Mouse (Mus musculus) forebrain, embryonic 10.5 days (tissue): ENCODE results near the gene Cyfip2. TPM values are rescaled to one million over a fixed set of nuclear protein-coding genes. Genes with fewer than 3 reads are reported as not detected.

Source experiments
- DNase-seq: peaks from one replicate; pipeline ENCODE4 v3.0.0-alpha.2; 2017; ENCODE audit warnings: low spot score; ENCODE audit errors: extremely low spot score
- H3K27ac ChIP-seq: fragments of 300-500 bp; sonication (generic); 2 replicates; pipeline ENCODE4 v1.5.1; 2016; ENCODE audit warnings: mild to moderate bottlenecking
- H3K27me3 ChIP-seq: fragments of 300-500 bp; sonication (generic); 2 replicates; pipeline ENCODE4 v1.6.1; 2016; ENCODE audit warnings: mild to moderate bottlenecking; ENCODE audit not compliant: poor library complexity, severe bottlenecking
- H3K36me3 ChIP-seq: fragments of 300-500 bp; sonication (generic); replicated peaks from 2 replicates; pipeline ENCODE4 v1.6.1; 2016; ENCODE audit warnings: mild to moderate bottlenecking, moderate library complexity
- H3K4me1 ChIP-seq: fragments of 300-500 bp; sonication (generic); 2 replicates; pipeline ENCODE4 v1.6.1; 2016
- H3K4me3 ChIP-seq: fragments of 300-500 bp; sonication (generic); 2 replicates; pipeline ENCODE4 v1.5.1; 2016; ENCODE audit warnings: mild to moderate bottlenecking, moderate library complexity
- H3K9me3 ChIP-seq: fragments of 300-500 bp; sonication (generic); 2 replicates; pipeline ENCODE4 v1.6.1; 2016; ENCODE audit warnings: mild to moderate bottlenecking, moderate library complexity
- WGBS: fragments of 180-500 bp; shearing (Covaris S2); methylation state at CpG from one replicate; pipeline ENCODE4 v1.1.7; 2016; 5-methylcytosine and 5-hydroxymethylcytosine counted together
- polyA plus RNA-seq: library from polyadenylated mRNA; unstranded; fragments of >200 nt; fragmentation: Nextera tagmentation; extraction: Ambion mirVana; gene quantifications from 2 replicates; pipeline ENCODE4 v1.2.1, GENCODE M21; 2016

Cyfip2 gene
- polyA plus RNA-seq, 1 experiment from 2014 or later = 25.0 TPM

- DNase-seq = no peak
- 84% methylated on average over 9 of the region's 9 CpGs for WGBS
Observed at GRCm38 (mm10) chr11:46304864-46305710, 7.6 kb downstream of the Cyfip2 start.

GRCm38 (mm10) chr11:46304093-46304492 is 8.6 kb downstream of the Cyfip2 start:
- Histone ChIP-seq H3K4me1 (peaks cover 13% of the 10 kb centered on the region), H3K4me3 (no peak overlapping the region), H3K36me3 (peaks cover 3% of the 10 kb centered on the region; the same call in 1 of the 2 replicates), H3K9me3 (no peaks in the 10 kb centered on the region), H3K27ac (no peak overlapping the region), H3K27me3 (no peaks in the 10 kb centered on the region)
- WGBS = 87% methylated on average over 10 of the region's 10 CpGs
- no peak for DNase-seq

More at GRCm38 (mm10) chr11:46304864-46305710, 7.6 kb downstream of the Cyfip2 start:
- no peak overlapping the region for H3K4me3 ChIP-seq
- H3K27ac ChIP-seq = no peak overlapping the region
- no peaks in the 10 kb centered on the region for H3K9me3 ChIP-seq
- peaks cover 3% of the 10 kb centered on the region; the same call in 1 of the 2 replicates for H3K36me3 ChIP-seq
- no peaks in the 10 kb centered on the region for H3K27me3 ChIP-seq
- H3K4me1 ChIP-seq = peaks cover 23% of the 10 kb centered on the region

- H3K27ac ChIP-seq = no peak overlapping the region
- peaks cover 7% of the 10 kb centered on the region; the same call in 1 of the 2 replicates for H3K4me1 ChIP-seq
- H3K9me3 ChIP-seq = no peaks in the 10 kb centered on the region
- H3K36me3 ChIP-seq = no peaks in the 10 kb centered on the region
- 89% methylated on average over 9 of the region's 9 CpGs for WGBS
- no peak overlapping the region for H3K4me3 ChIP-seq
- no peak for DNase-seq
- H3K27me3 ChIP-seq = no peaks in the 10 kb centered on the region
Observed at GRCm38 (mm10) chr11:46302471-46302870, 10.2 kb downstream of the Cyfip2 start.

- no peak overlapping the region for H3K27ac ChIP-seq
- no peak for DNase-seq
- H3K4me3 ChIP-seq = no peak overlapping the region
- H3K4me1 ChIP-seq = peaks cover 7% of the 10 kb centered on the region; the same call in 1 of the 2 replicates
- WGBS = 94% methylated on average over 23 of the region's 23 CpGs
- no peaks in the 10 kb centered on the region for H3K27me3 ChIP-seq
- no peaks in the 10 kb centered on the region for H3K36me3 ChIP-seq
- no peaks in the 10 kb centered on the region for H3K9me3 ChIP-seq
Observed at GRCm38 (mm10) chr11:46301579-46302248, 10.9 kb downstream of the Cyfip2 start.

GRCm38 (mm10) chr11:46299901-46300300 is 12.8 kb downstream of the Cyfip2 start:
- H3K27me3 ChIP-seq = no peaks in the 10 kb centered on the region
- H3K27ac ChIP-seq = no peak overlapping the region
- H3K36me3 ChIP-seq = no peaks in the 10 kb centered on the region
- DNase-seq = no peak
- no peak overlapping the region for H3K4me3 ChIP-seq
- peaks cover 3% of the 10 kb centered on the region; the same call in 1 of the 2 replicates for H3K4me1 ChIP-seq
- WGBS = 55% methylated on average over 6 of the region's 6 CpGs
- no peaks in the 10 kb centered on the region for H3K9me3 ChIP-seq

GRCm38 (mm10) chr11:46298889-46299785 is 13.5 kb downstream of the Cyfip2 start:
- no peaks in the 10 kb centered on the region for H3K27me3 ChIP-seq
- no peak overlapping the region for H3K4me3 ChIP-seq
- no peak for DNase-seq
- H3K27ac ChIP-seq = no peak overlapping the region
- no peaks in the 10 kb centered on the region for H3K9me3 ChIP-seq
- no peaks in the 10 kb centered on the region for H3K4me1 ChIP-seq
- H3K36me3 ChIP-seq = no peaks in the 10 kb centered on the region
- 80% methylated on average over 13 of the region's 13 CpGs for WGBS

GRCm38 (mm10) chr11:46294390-46294789 is 18.3 kb downstream of the Cyfip2 start:
- no peak overlapping the region for H3K4me3 ChIP-seq
- peaks cover 13% of the 10 kb centered on the region for H3K36me3 ChIP-seq
- 94% methylated on average over 11 of the region's 11 CpGs for WGBS
- H3K4me1 ChIP-seq = peaks cover 13% of the 10 kb centered on the region
- DNase-seq = no peak
- H3K27ac ChIP-seq = no peak overlapping the region
- no peaks in the 10 kb centered on the region for H3K27me3 ChIP-seq
- H3K9me3 ChIP-seq = no peaks in the 10 kb centered on the region

GRCm38 (mm10) chr11:46293491-46293890 is 19.2 kb downstream of the Cyfip2 start:
- no peak overlapping the region for H3K4me3 ChIP-seq
- H3K4me1 ChIP-seq = peaks cover 15% of the 10 kb centered on the region
- H3K36me3 ChIP-seq = peaks cover 22% of the 10 kb centered on the region
- WGBS = 91% methylated on average over 5 of the region's 5 CpGs
- no peaks in the 10 kb centered on the region for H3K27me3 ChIP-seq
- no peak for DNase-seq
- no peak overlapping the region for H3K27ac ChIP-seq
- no peaks in the 10 kb centered on the region for H3K9me3 ChIP-seq

- no peak overlapping the region for H3K27ac ChIP-seq
- DNase-seq = no peak
- H3K4me1 ChIP-seq = peaks cover 15% of the 10 kb centered on the region
- no peak overlapping the region for H3K4me3 ChIP-seq
- H3K27me3 ChIP-seq = no peaks in the 10 kb centered on the region
- H3K9me3 ChIP-seq = no peaks in the 10 kb centered on the region
- H3K36me3 ChIP-seq = peaks cover 31% of the 10 kb centered on the region
- 52% methylated on average over 10 of the region's 10 CpGs for WGBS
Observed at GRCm38 (mm10) chr11:46290988-46291405, 21.7 kb downstream of the Cyfip2 start.

GRCm38 (mm10) chr11:46289561-46289960 is 23.1 kb downstream of the Cyfip2 start:
- WGBS = 89% methylated on average over 9 of the region's 9 CpGs
- no peak for DNase-seq
- peaks cover 15% of the 10 kb centered on the region for H3K4me1 ChIP-seq
- no peak overlapping the region for H3K27ac ChIP-seq
- no peak overlapping the region for H3K4me3 ChIP-seq
- H3K9me3 ChIP-seq = no peaks in the 10 kb centered on the region
- H3K36me3 ChIP-seq = peaks cover 36% of the 10 kb centered on the region
- no peaks in the 10 kb centered on the region for H3K27me3 ChIP-seq

GRCm38 (mm10) chr11:46289022-46289421 is 23.6 kb downstream of the Cyfip2 start:
- peaks cover 42% of the 10 kb centered on the region for H3K36me3 ChIP-seq
- no peak overlapping the region for H3K27ac ChIP-seq
- no peaks in the 10 kb centered on the region for H3K27me3 ChIP-seq
- peaks cover 15% of the 10 kb centered on the region for H3K4me1 ChIP-seq
- DNase-seq = no peak
- no peak overlapping the region for H3K4me3 ChIP-seq
- no peaks in the 10 kb centered on the region for H3K9me3 ChIP-seq
- WGBS = 74% methylated on average over 4 of the region's 4 CpGs

GRCm38 (mm10) chr11:46288091-46288490 is 24.6 kb downstream of the Cyfip2 start:
- Histone ChIP-seq H3K4me3 (no peak overlapping the region), H3K36me3 (peaks cover 51% of the 10 kb centered on the region), H3K27ac (no peak overlapping the region), H3K27me3 (no peaks in the 10 kb centered on the region), H3K4me1 (peaks cover 15% of the 10 kb centered on the region), H3K9me3 (no peaks in the 10 kb centered on the region)
- 88% methylated on average over 5 of the region's 5 CpGs for whole genome bisulfite sequencing
- no peak for DNase-seq
